Mouse (Mus musculus) layer of hippocampus, postnatal 10 days (tissue): ENCODE measurements at regions not wholly inside any gene's neighbourhood (a gene's known extent, or its start where the extent isn't known, plus 50 kb on each side); places are given as distances from the start of the nearest gene placed in this dataset.

ENCODE experiments used
- microRNA-seq, 2 experiments: library from miRNA; unstranded; fragments of <30 nt; microRNA quantifications; one replicate each; pipeline ENCODE4 v1.2.0; 2021

Small RNAs in the stretch of these regions (microRNA-seq; reads per million reads assigned to microRNA genes)
- 0 reads per million in 2 experiments for gene Gm26472
